Mouse (Mus musculus): ENCODE measurements around the gene Cep97.

DNA sequence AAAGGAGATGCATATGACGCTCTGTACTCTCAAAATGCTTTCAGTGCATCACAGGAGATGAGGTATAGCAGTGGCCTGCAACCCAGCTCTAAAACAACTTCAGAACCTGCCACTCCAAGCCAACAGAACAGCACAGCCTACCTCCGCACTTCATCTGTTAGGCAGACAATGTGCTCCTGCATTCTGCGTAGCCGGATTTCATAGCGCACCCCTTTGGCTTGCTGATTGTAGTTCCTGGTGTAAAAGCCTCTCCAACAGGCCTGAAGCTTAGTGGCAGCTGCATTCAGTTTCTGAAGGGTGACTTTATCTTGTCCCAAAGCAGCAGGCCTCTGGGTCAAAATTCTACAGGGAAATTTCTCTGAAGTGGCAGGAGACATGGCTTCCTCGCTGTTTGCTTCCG, 19.9 kb downstream of the Cep97 start:
- TF ChIP-seq CTCF (IDR thresholded peaks at IDR 0.05; ENCODE audit: low read depth, low read length): no peak
- TF ChIP-seq GATA1 (IDR thresholded peaks at IDR 0.05; ENCODE audit: borderline replicate concordance, low read length): no peak
- TF ChIP-seq TAL1 (conservative IDR thresholded peaks at IDR 0.05; ENCODE audit: low read depth, low read length): no peak
- no peak for TF ChIP-seq GATA2 (IDR thresholded peaks at IDR 0.05; ENCODE audit: borderline replicate concordance, low read depth, low read length)
